Mouse (Mus musculus) ES-Bruce4 (cell line): ENCODE results near the gene Syp.

Experiments used
- CTCF ChIP-seq: IDR thresholded peaks from one replicate; pipeline ENCODE4 v1.8.1; 2011; ENCODE audit warnings: low read depth, low read length
- POLR2A ChIP-seq: IDR thresholded peaks from one replicate; pipeline ENCODE4 v1.8.1; 2011; ENCODE audit warnings: low read length; ENCODE audit not compliant: insufficient read depth

DNA sequence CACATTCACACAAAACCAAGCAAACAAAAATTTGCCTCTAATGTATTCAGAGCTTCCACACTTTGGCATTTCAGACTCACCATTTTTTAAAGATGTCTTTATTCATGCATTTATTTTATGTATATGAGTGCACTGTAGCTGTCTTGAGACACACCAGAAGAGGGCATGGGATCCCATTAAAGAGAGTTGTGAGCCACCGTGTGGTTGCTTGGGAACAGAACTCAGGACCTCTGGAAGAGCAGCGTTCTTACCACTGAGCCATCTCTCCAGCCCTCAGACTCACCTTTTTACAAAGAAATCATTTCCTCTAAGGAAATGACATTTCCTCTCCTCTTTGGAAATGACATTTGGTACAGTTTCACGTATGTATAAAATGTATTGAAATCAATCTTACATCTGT, 40.7 kb downstream of the Syp start:
- TF ChIP-seq CTCF (no peak), POLR2A (no peak)
